Mouse (Mus musculus) erythroblast, adult 5-6 weeks (primary cell): ENCODE data around the gene Trim56. TPM values are rescaled to one million over a fixed set of nuclear protein-coding genes. Genes with fewer than 3 reads are reported as not detected.
"Not testable (repeated sequence)": the region's sequence is repeated elsewhere in the genome, so short reads cannot be mapped to it uniquely, and the experiment has no call there.

Source experiments
- ATAC-seq: replicated peaks from 2 replicates; pipeline ENCODE4 v1.8.0; 2016; ENCODE audit warnings: moderate number of reproducible peaks, mild to moderate bottlenecking, moderate TSS enrichment, inconsistent platforms; ENCODE audit not compliant: poor library complexity, low FRiP score, severe bottlenecking
- total RNA-seq, 2 experiments: library from RNA; stranded (forward) in 1 of 2; stranded (reverse) in 1 of 2; fragments of 150-400 nt in 1 of 2; fragments of 200-764, 138-1000 nt in 1 of 2; gene quantifications; 2 replicates each; pipeline versions ENCODE4 v1.2.3 to v1.2.4; 2015 to 2017; ENCODE audit warnings: low replicate concordance in 2 of 2

Gene Trim56
- 128 and 178 TPM in 2 replicates for total RNA-seq (2015; ENCODE audit: low replicate concordance)
- total RNA-seq (2017; ENCODE audit: low replicate concordance) = 253 and 303 TPM in 2 replicates

GRCm38 (mm10) chr5:137115866-137116847 is at the start of gene Trim56:
TSS of gene Trim56 (minus strand) at chr5:137116209.
- peak; percentile 89 for ATAC-seq

- ATAC-seq = no peak
Observed at GRCm38 (mm10) chr5:137161853-137162252, 45.8 kb upstream of the Trim56 start.

- peak; percentile 83; the same call in 1 of the 2 replicates for ATAC-seq
Observed at GRCm38 (mm10) chr5:137159461-137159860, 43.5 kb upstream of the Trim56 start.

GRCm38 (mm10) chr5:137153289-137153688 is 37.3 kb upstream of the Trim56 start:
- ATAC-seq = no peak

- ATAC-seq = no peak; the same call in 1 of the 2 replicates
Observed at GRCm38 (mm10) chr5:137152623-137153022, 36.6 kb upstream of the Trim56 start.

GRCm38 (mm10) chr5:137149272-137149882 is 33.4 kb upstream of the Trim56 start, which contains the start of gene Muc3:
TSS of gene Muc3 (minus strand) at chr5:137149322.
- ATAC-seq = not testable (repeated sequence)

GRCm38 (mm10) chr5:137140836-137141235 is 24.8 kb upstream of the Trim56 start:
- peak; percentile 66 for ATAC-seq

- ATAC-seq = no peak
Observed at GRCm38 (mm10) chr5:137138977-137139376, 23.0 kb upstream of the Trim56 start.

- ATAC-seq = no peak
Observed at GRCm38 (mm10) chr5:137134959-137135358, 18.9 kb upstream of the Trim56 start.

GRCm38 (mm10) chr5:137131490-137131889 is 15.5 kb upstream of the Trim56 start:
- ATAC-seq = peak; percentile 80

- ATAC-seq = no peak
Observed at GRCm38 (mm10) chr5:137129281-137129680, 13.3 kb upstream of the Trim56 start.

GRCm38 (mm10) chr5:137123516-137123915 is 7.5 kb upstream of the Trim56 start:
- no peak for ATAC-seq

- peak; percentile 84 for ATAC-seq
Observed at GRCm38 (mm10) chr5:137122686-137123193, 6.7 kb upstream of the Trim56 start.

- ATAC-seq = no peak
Observed at GRCm38 (mm10) chr5:137121280-137121679, 5.3 kb upstream of the Trim56 start.

GRCm38 (mm10) chr5:137118878-137119277 is 2.9 kb upstream of the Trim56 start:
- ATAC-seq = no peak

GRCm38 (mm10) chr5:137117994-137118393 is 2.0 kb upstream of the Trim56 start:
- not testable (repeated sequence) for ATAC-seq

GRCm38 (mm10) chr5:137116987-137117386 is 978 bp upstream of the Trim56 start:
- no peak; the same call in 1 of the 2 replicates for ATAC-seq

GRCm38 (mm10) chr5:137114891-137115561 is 983 bp downstream of the Trim56 start:
- ATAC-seq = no peak

GRCm38 (mm10) chr5:137111542-137112408 is 4.2 kb downstream of the Trim56 start:
- no peak for ATAC-seq
